Mouse (Mus musculus): ENCODE results near the gene Haus7.

DNA sequence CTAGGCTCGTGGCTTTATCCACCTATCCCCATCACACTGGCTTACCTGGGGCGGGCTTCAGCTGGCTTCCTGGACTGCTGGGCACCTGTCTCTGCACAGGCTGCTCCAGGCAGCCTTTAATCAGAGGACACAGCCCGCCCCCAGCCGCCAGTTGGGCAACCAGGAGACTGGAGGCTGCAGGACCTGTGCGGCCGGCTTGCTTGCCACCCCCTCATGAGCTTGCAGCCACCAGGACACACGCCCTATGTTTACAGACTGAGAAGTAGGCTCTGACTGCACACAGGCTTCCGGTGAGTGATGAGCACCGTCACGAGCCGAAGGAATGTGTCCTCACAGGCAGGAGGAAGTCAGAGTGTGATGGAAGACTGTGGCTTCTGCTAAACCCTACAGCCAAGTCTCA is 23.6 kb downstream of the Haus7 start, which contains the start of gene Trex2:
- TF ChIP-seq CTCF (IDR thresholded peaks at IDR 0.05; ENCODE audit: low read depth, low read length) (no peak), POLR2A (IDR thresholded peaks at IDR 0.05; ENCODE audit: insufficient read depth, low read length) (no peak), EP300 (IDR thresholded peaks at IDR 0.05; ENCODE audit: insufficient read depth, low read depth, low read length) (no peak)

Measured in ES-Bruce4 (cell line).